ENCODE assay signal across 25 mouse cellular contexts in genomic region chr9:110701114-110702032, GRCm38 (mm10). TPM values are rescaled to one million over a fixed set of nuclear protein-coding genes. Genes with fewer than 3 reads are reported as not detected.
A peak's percentile ranks its signal among the peaks of the same experiment; 100 is the strongest.
DNase-seq lines count a peak whose midpoint lies in the region; ATAC-seq and TF ChIP-seq lines count a peak whose summit lies in the region.
"Had no signal": no experiment of that assay in that cellular context is flagged by ENCODE, and none has a peak within 500 bp of the region (broad histone marks: within the 10 kb centered on the region; RNA-seq: fewer than 3 reads in every experiment).

No protein-coding gene starts in this region.

- intact Hi-C loops in left cerebral cortex, adult 2 months (cut with DNase I) = no loop called here

- peak; percentile 76; the same call in 1 of the 2 replicates for ATAC-seq in frontal cortex, adult (ENCODE audit: low TSS enrichment)
- ATAC-seq: CD4-positive, CD25-positive, alpha-beta regulatory T cell, adult 4 months; forebrain, embryonic 15.5 days had no signal

- 76% methylated on average over 12 of the region's 12 CpGs for WGBS in small intestine, adult 2 months

- TF ChIP-seq POLR2A in small intestine, adult 2 months (IDR thresholded peaks at IDR 0.05; ENCODE audit: low read depth, low read length) = no peak

- peak overlapping the region; percentile 74 for H3K27ac ChIP-seq in small intestine, adult 2 months (ENCODE audit: insufficient read depth, low read depth, low read length)
- H3K27ac ChIP-seq in left cerebral cortex, adult 2 months = no peak overlapping the region
- H3K27ac ChIP-seq: embryonic facial prominence, embryonic 12.5 days; forebrain, embryonic 15.5 days; heart, adult 2 months; hindbrain, embryonic 13.5 days had no signal

- H3K4me3 ChIP-seq in small intestine, adult 2 months (ENCODE audit: low read depth, low read length) = no peak overlapping the region
- no peak overlapping the region for H3K4me3 ChIP-seq in left cerebral cortex, adult 2 months
- H3K4me3 ChIP-seq: embryonic facial prominence, embryonic 12.5 days; forebrain, embryonic 15.5 days; heart, adult 2 months; heart, embryonic 15.5 days; hindbrain, embryonic 13.5 days had no signal

- no peak for TF ChIP-seq CTCF in small intestine, adult 2 months (IDR thresholded peaks at IDR 0.05; ENCODE audit: extremely low read depth, insufficient read length, insufficient replicate concordance, low read depth, low read length)
- no peak for TF ChIP-seq CTCF in left cerebral cortex, adult 2 months (IDR thresholded peaks at IDR 0.05)

- peaks cover 36% of the 10 kb centered on the region for H3K4me1 ChIP-seq in small intestine, adult 2 months (ENCODE audit: control insufficient read depth, insufficient read depth, insufficient read length, low read length)
- H3K4me1 ChIP-seq: embryonic facial prominence, embryonic 12.5 days; forebrain, embryonic 15.5 days had no signal

- peaks cover 8% of the 10 kb centered on the region for H3K36me3 ChIP-seq in small intestine, adult 2 months (ENCODE audit: control insufficient read depth, insufficient read depth, low read length)
- H3K36me3 ChIP-seq: heart, embryonic 15.5 days had no signal

- no peaks in the 10 kb centered on the region for H3K27me3 ChIP-seq in small intestine, adult 2 months (ENCODE audit: control insufficient read depth, insufficient read depth, low read length)
- H3K27me3 ChIP-seq: embryonic facial prominence, embryonic 12.5 days; forebrain, embryonic 15.5 days; heart, embryonic 15.5 days; hindbrain, embryonic 13.5 days had no signal

- DNase-seq in frontal cortex, postnatal 36 days (ENCODE audit: low spot score in 2 of 2) = no peak
- DNase-seq in kidney, adult 9 months = peak; percentile 69
- no peak for DNase-seq in kidney, adult 11 months
- peak; percentile 45 for DNase-seq in brain, adult 2 months (ENCODE audit: low read depth, low spot score)
- no peak for DNase-seq in left cerebral cortex, adult 2 months (ENCODE audit: extremely low spot score in 1 of 2, low spot score in 2 of 2)
- DNase-seq: adrenal gland, adult 8-10 months; adrenal gland, postnatal 36 days; B cell, adult 2 months; cerebellum, adult 11 months; cerebellum, adult 8-10 months; cerebellum, postnatal 14 days; gastrocnemius, postnatal 14 days; heart, adult 2 months; heart, postnatal 14 days had no signal

RNA-seq across cellular contexts. Expression of gene Myl3, which starts 40.3 kb away (rescaled TPM):
- polyA plus RNA-seq in small intestine, adult 2 months (2012; rRNA removed) = not detected in 2 replicates
- total RNA-seq in left cerebral cortex, adult 2 months (2021) = not detected
- total RNA-seq: common myeloid progenitor, adult 5-6 weeks; G1E; hematopoietic stem cell, adult 5-6 weeks had no signal
- polyA plus RNA-seq: CD4-positive, CD25-positive, alpha-beta regulatory T cell, adult 4 months; forebrain, embryonic 11.5 days; G1E had no signal

RNA-seq across cellular contexts. Expression of gene Ccdc12, which starts 45.1 kb away (rescaled TPM):
- 52.9 and 138 TPM in 2 replicates for polyA plus RNA-seq in small intestine, adult 2 months (2012; rRNA removed)
- total RNA-seq in left cerebral cortex, adult 2 months (2021) = 10 to 100 TPM; 56.2 to 56.9 TPM

RNA-seq across cellular contexts. Expression of gene Pth1r, which starts 45.6 kb away (rescaled TPM):
- polyA plus RNA-seq in small intestine, adult 2 months (2012; rRNA removed) = 5.6 and 7.3 TPM in 2 replicates
- 1 to 10 TPM; 5.8 to 7.2 TPM for total RNA-seq in left cerebral cortex, adult 2 months (2021)
- total RNA-seq: G1E; hematopoietic stem cell, adult 5-6 weeks had no signal
- polyA plus RNA-seq: CD4-positive, CD25-positive, alpha-beta regulatory T cell, adult 4 months had no signal

RNA-seq across cellular contexts. Expression of gene Nbeal2, which starts 47.4 kb away (rescaled TPM):
- polyA plus RNA-seq in small intestine, adult 2 months (2012; rRNA removed) = 28.1 and 28.8 TPM in 2 replicates
- total RNA-seq in left cerebral cortex, adult 2 months (2021) = 10 to 100 TPM; 12.6 to 14.4 TPM

Comparison
In these comparisons a context has a peak if more than half of its experiments do, and no peak if none do; other contexts are left out.
1. DNase-seq: peak in kidney, adult 9 months (single experiment) and brain, adult 2 months (single experiment); none in frontal cortex, postnatal 36 days (0 of 2), kidney, adult 11 months (single experiment) and left cerebral cortex, adult 2 months (0 of 2).